Mouse (Mus musculus) intestine, embryonic 14.5 days (tissue): ENCODE data around the gene 5430419D17Rik. TPM values are rescaled to one million over a fixed set of nuclear protein-coding genes. Genes with fewer than 3 reads are reported as not detected.

Source experiments
- ATAC-seq: fragments of 200-750 bp; cut with Nextera tagmentation; replicated peaks from 2 replicates; pipeline ENCODE4 v1.8.0; 2017; ENCODE audit warnings: low read depth, moderate number of reproducible peaks, moderate TSS enrichment, moderate library complexity; ENCODE audit not compliant: low FRiP score, low TSS enrichment
- DNase-seq: peaks from one replicate; pipeline ENCODE4 v3.0.0-alpha.2; 2018; ENCODE audit warnings: low spot score
- H3K27ac ChIP-seq: fragments of 300-500 bp; sonication (generic); 2 replicates; pipeline ENCODE4 v1.5.1; 2014; ENCODE audit warnings: low read depth, mild to moderate bottlenecking, control low read depth
- H3K27me3 ChIP-seq: fragments of 300-500 bp; sonication (generic); replicated peaks from 2 replicates; pipeline ENCODE4 v1.6.1; 2014; ENCODE audit warnings: low read length, control low read depth; ENCODE audit not compliant: control insufficient read depth, insufficient read depth
- H3K36me3 ChIP-seq: fragments of 300-500 bp; sonication (generic); 2 replicates; pipeline ENCODE4 v1.6.1; 2014; ENCODE audit warnings: low read length, control low read depth; ENCODE audit not compliant: control insufficient read depth, insufficient read depth
- H3K4me1 ChIP-seq: fragments of 300-500 bp; sonication (generic); replicated peaks from 2 replicates; pipeline ENCODE4 v1.6.1; 2014; ENCODE audit warnings: low read length, control low read depth, mixed read lengths; ENCODE audit not compliant: control insufficient read depth, insufficient read depth
- H3K4me2 ChIP-seq: fragments of 300-500 bp; sonication (generic); 2 replicates; pipeline ENCODE4 v1.6.1; 2014; ENCODE audit warnings: low read length
- H3K4me3 ChIP-seq: fragments of 300-500 bp; sonication (generic); 2 replicates; pipeline ENCODE4 v1.5.1; 2014; ENCODE audit warnings: low read depth, low read length, control low read depth, mixed read lengths
- H3K9ac ChIP-seq: fragments of 300-500 bp; sonication (generic); 2 replicates; pipeline ENCODE4 v1.6.1; 2014; ENCODE audit warnings: mild to moderate bottlenecking, low read length
- H3K9me3 ChIP-seq: fragments of 300-500 bp; sonication (generic); 2 replicates; pipeline ENCODE4 v1.6.1; 2016; ENCODE audit warnings: low read length, control low read depth; ENCODE audit not compliant: control insufficient read depth
- WGBS: fragments of 180-500 bp; shearing (Covaris S2); extraction: QIAGEN DNeasy Blood & Tissue Kit; methylation state at CpG from one replicate; pipeline ENCODE4 v1.1.7; 2014; 5-methylcytosine and 5-hydroxymethylcytosine counted together
- polyA plus RNA-seq: library from polyadenylated mRNA; unstranded; fragments of >200 nt; fragmentation: Nextera tagmentation; extraction: Ambion mirVana; gene quantifications from 2 replicates; pipeline ENCODE4 v1.2.1, GENCODE M21; 2014

5430419D17Rik gene
- polyA plus RNA-seq, 1 experiment from 2014 or later = not detected

DNA sequence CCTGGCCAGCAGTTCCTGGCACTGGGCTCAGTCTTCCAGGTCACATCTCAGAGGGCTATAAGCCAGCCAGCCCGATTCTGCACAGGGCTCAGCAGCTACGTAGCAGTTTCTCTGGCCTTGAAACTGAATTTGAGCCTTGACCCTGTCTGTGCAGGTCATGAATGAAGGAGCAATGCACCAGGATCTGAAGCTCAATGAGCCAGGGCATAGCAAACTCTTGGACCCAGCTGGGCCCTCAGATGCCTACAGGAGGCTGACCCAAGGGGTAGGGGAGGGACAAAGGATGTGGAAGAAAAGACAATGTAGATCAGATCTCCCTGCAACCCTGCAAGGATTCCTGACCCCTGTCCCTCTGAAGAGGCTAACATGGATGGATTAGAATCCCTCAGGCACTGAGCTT lies 148.0 kb downstream of the 5430419D17Rik start, which contains the start of gene Cuzd1:
Cuzd1 (minus strand) TSS at position 101 of the 400 bp plus-strand sequence.
- H3K9me3 ChIP-seq = no peaks in the 10 kb centered on the region
- WGBS = 61% methylated on average over 2 of the region's 2 CpGs
- ATAC-seq (no peak), DNase-seq (no peak)
- no peak within 1 kb of the TSS for H3K9ac ChIP-seq
- H3K4me3 ChIP-seq = no peak within 1 kb of the TSS
- no peak within 1 kb of the TSS for H3K4me2 ChIP-seq
- H3K4me1 ChIP-seq = no peaks in the 10 kb centered on the region
- no peak within 1 kb of the TSS for H3K27ac ChIP-seq
- H3K27me3 ChIP-seq = no peaks in the 10 kb centered on the region
- no peaks in the 10 kb centered on the region for H3K36me3 ChIP-seq

DNA sequence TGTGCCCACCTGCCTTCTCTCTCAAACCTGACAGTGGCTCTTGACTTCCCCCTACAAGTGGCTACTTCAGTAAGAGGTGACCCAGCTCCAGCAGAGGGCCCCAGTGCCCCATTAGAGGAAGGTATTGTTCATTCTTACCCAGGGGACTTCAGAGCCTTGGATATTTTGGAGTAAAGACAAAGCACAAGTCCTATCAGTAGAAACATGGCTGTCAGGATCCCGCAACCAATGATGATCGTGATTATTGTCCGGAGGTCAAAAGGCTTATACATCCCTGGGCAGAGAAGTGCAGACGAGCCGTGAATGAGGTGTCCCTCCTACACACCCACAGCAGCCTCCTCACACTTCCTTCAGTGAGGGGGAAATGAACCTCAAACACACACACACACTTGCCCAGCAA lies 152.9 kb downstream of the 5430419D17Rik start:
- H3K27ac ChIP-seq = no peak overlapping the region
- ATAC-seq (no peak), DNase-seq (no peak)
- H3K27me3 ChIP-seq = no peaks in the 10 kb centered on the region
- no peaks in the 10 kb centered on the region for H3K4me1 ChIP-seq
- no peak overlapping the region for H3K9ac ChIP-seq
- WGBS = 87% methylated on average over 5 of the region's 5 CpGs
- no peaks in the 10 kb centered on the region for H3K36me3 ChIP-seq
- H3K9me3 ChIP-seq = no peaks in the 10 kb centered on the region
- no peak overlapping the region for H3K4me2 ChIP-seq
- no peak overlapping the region for H3K4me3 ChIP-seq

DNA sequence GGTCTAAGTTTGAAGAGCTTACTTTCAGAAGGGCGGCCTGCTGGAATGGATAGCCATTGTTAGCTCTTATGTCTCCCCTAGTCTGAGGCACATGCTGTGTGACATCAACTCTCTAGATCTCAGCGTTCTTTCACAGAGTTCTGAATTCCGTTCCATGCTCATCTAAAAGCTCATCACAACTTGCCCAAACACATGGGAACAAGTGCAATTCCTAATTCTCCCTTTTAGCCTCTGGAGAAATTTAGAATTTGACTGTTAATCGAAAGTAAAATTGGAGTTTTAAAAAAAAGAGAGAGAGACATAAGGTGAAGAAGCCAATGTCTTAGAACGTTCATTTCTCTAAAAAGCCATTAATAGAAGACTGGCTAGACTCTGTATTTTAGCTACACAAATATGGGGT lies 155.2 kb downstream of the 5430419D17Rik start, which contains the start of gene Fam24b:
Fam24b (minus strand) TSS at position 101 of the 400 bp plus-strand sequence.
- H3K27me3 ChIP-seq = no peaks in the 10 kb centered on the region
- no peaks in the 10 kb centered on the region for H3K9me3 ChIP-seq
- H3K36me3 ChIP-seq = no peaks in the 10 kb centered on the region
- H3K4me2 ChIP-seq = no peak within 1 kb of the TSS
- H3K27ac ChIP-seq = no peak within 1 kb of the TSS
- ATAC-seq (no peak), DNase-seq (no peak)
- no peak within 1 kb of the TSS for H3K9ac ChIP-seq
- no peaks in the 10 kb centered on the region for H3K4me1 ChIP-seq
- 88% methylated on average over 5 of the region's 5 CpGs for WGBS
- no peak within 1 kb of the TSS for H3K4me3 ChIP-seq

DNA sequence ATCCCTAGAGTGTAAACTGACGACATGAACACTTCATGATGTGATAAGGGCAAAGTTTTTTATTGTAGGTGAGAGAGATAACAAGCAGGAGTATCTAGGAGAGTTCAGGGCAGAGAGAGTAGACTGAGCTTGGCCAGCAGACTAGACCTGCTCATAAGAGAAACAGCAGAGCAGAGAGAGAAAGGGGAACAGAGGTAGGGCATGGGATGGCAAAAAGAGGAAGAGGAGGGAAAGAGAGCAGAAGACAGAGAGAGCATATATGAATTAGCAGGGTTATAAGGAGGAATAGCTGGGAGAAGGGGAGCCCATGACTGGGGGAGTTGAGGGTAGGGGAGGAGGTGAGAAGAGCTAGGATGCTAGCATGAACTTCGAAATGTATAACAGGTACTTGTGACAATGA lies 157.5 kb downstream of the 5430419D17Rik start:
- no peak for ATAC-seq
- 69% methylated on average over 2 of the region's 2 CpGs for WGBS
- Histone ChIP-seq H3K27me3 (no peaks in the 10 kb centered on the region), H3K36me3 (no peaks in the 10 kb centered on the region), H3K27ac (no peak overlapping the region), H3K4me3 (no peak overlapping the region), H3K4me2 (no peak overlapping the region), H3K4me1 (no peaks in the 10 kb centered on the region), H3K9ac (no peak overlapping the region), H3K9me3 (no peaks in the 10 kb centered on the region)
- DNase-seq = no peak

DNA sequence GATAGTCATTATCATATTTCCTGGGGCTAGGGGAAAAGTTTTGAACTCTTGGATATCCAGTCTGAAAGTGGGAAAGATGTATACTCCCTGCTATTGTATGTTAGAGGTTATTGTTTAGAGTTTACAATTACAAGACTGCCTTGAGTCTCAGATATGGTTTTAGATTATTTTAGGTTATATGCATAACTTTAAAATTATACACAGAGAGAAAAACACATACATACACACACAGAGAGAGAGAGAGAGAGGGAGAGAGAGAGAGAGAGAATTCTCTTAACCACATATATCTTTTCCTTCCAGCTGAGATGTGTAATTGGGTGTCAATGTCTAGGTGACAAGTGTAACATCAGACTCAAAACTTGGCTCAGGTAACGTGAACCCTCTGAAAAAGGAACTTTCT lies 159.4 kb downstream of the 5430419D17Rik start, which contains the start of gene Fam24a:
Fam24a (plus strand) TSS at position 301 of the 400 bp plus-strand sequence.
- DNase-seq = no peak
- no peaks in the 10 kb centered on the region for H3K27me3 ChIP-seq
- no peak within 1 kb of the TSS for H3K4me3 ChIP-seq
- 50% methylated on average over 1 of the region's 1 CpGs for WGBS
- no peak within 1 kb of the TSS for H3K27ac ChIP-seq
- no peak for ATAC-seq
- H3K9ac ChIP-seq = no peak within 1 kb of the TSS
- no peaks in the 10 kb centered on the region for H3K9me3 ChIP-seq
- no peaks in the 10 kb centered on the region for H3K4me1 ChIP-seq
- H3K36me3 ChIP-seq = no peaks in the 10 kb centered on the region
- no peak within 1 kb of the TSS for H3K4me2 ChIP-seq

DNA sequence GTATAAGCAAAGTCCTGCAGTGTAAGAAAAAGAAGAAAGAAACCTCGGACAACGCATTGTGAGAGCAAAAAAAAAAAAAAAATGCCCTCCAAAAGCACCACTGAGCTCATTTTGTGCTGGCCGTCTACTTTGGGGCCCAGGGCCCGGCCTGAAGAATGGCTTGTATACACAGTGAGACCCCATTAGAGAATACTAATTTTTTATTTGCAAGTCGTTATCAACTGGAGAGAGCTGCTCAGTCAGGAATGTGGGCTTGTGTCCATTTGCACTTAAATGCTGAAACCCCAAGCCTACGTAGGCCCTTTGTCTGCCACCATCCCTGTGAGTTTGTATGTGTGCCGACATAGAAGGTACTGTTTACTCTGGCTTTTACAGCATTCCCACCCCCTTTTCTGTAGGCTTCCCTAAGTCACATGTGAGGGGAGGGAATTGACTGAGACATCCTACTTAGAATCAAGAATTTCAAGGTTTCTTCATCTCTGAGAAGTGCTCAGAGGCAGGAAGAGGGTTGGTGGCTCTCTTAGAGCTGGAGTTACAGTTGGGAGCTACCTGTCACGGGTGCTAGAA lies 163.4 kb downstream of the 5430419D17Rik start:
- ATAC-seq (no peak), DNase-seq (no peak)
- Histone ChIP-seq H3K9ac (no peak overlapping the region), H3K4me1 (no peaks in the 10 kb centered on the region), H3K4me3 (no peak overlapping the region), H3K36me3 (peaks cover 24% of the 10 kb centered on the region), H3K27me3 (no peaks in the 10 kb centered on the region), H3K4me2 (no peak overlapping the region), H3K9me3 (no peaks in the 10 kb centered on the region), H3K27ac (no peak overlapping the region)
- WGBS = 54% methylated on average over 8 of the region's 8 CpGs

DNA sequence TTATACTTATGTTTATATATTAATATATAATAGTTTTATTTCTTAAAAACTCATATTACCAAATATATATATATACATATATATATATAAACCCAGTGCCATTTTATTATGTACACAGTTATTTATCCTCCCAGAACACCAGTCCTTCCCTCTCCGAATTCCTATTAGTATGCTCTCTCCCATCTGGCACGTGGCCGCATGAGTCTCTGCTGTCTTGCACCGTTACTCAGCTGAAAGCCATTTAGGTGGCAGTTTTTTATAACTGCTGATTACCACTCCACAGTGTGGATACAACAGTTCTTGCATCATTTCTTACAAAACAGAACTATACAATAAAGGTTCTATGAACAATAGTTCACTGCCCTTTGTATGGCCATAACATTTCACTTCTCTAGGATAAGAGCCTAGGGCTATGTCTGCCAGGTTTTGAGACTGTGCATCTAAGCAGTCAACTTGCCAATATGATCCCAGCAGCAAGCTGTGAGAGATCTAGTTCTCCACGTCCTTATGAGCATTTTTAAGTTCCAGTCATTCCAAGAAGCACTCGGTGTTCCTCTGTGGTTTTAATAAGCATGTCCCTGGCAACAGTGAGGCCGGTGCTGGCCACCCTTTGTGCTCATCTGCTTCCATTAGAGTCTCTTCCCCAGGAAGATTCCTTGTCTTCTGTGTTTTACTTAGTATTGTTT lies 171.8 kb downstream of the 5430419D17Rik start:
- no peak overlapping the region for H3K4me2 ChIP-seq
- H3K27me3 ChIP-seq = no peaks in the 10 kb centered on the region
- H3K4me1 ChIP-seq = no peaks in the 10 kb centered on the region
- whole genome bisulfite sequencing = 86% methylated on average over 7 of the region's 7 CpGs
- no peak overlapping the region for H3K9ac ChIP-seq
- H3K36me3 ChIP-seq = peaks cover 63% of the 10 kb centered on the region
- no peaks in the 10 kb centered on the region for H3K9me3 ChIP-seq
- DNase-seq = no peak
- H3K4me3 ChIP-seq = no peak overlapping the region
- H3K27ac ChIP-seq = no peak overlapping the region
- no peak for ATAC-seq
